In genomic region chr10:81432169-81432867, GRCm38 (mm10) we compare ENCODE assay signal across 8 mouse cellular contexts. TPM values are rescaled to one million over a fixed set of nuclear protein-coding genes. Genes with fewer than 3 reads are reported as not detected.
DNase-seq lines count a peak whose midpoint lies in the region; ATAC-seq lines count a peak whose summit lies in the region.

No protein-coding gene starts in this region.

- 0 out of 4 replicates have a peak overlapping the region, but pooled peaks of 1 of the 2 experiments have one; percentile 16 for H3K4me3 ChIP-seq in heart, embryonic 14.5 days (ENCODE audit: control insufficient read depth in 1 of 2, insufficient read depth in 1 of 2, low read depth in 1 of 2, low read length in 2 of 2)
- H3K4me3 ChIP-seq in embryonic facial prominence, embryonic 11.5 days (ENCODE audit: low read depth, low read length) = no peak overlapping the region
- peak overlapping the region; percentile 16; the same call in 1 of the 2 replicates for H3K4me3 ChIP-seq in hindbrain, embryonic 13.5 days
- 0 out of 2 replicates have a peak overlapping the region, but pooled peaks have one; percentile 3 for H3K4me3 ChIP-seq in liver, embryonic 12.5 days
- H3K4me3 ChIP-seq in stomach, embryonic 14.5 days (ENCODE audit: low read depth, low read length) = no peak overlapping the region

- no peaks in the 10 kb centered on the region for H3K36me3 ChIP-seq in heart, embryonic 14.5 days (ENCODE audit: control insufficient read depth, insufficient read depth, low read length)
- no peaks in the 10 kb centered on the region for H3K36me3 ChIP-seq in embryonic facial prominence, embryonic 11.5 days (replicated peaks; ENCODE audit: control insufficient read depth, insufficient read depth, low read depth, low read length)
- no peaks in the 10 kb centered on the region for H3K36me3 ChIP-seq in hindbrain, embryonic 13.5 days
- H3K36me3 ChIP-seq in liver, embryonic 12.5 days = no peaks in the 10 kb centered on the region
- H3K36me3 ChIP-seq in stomach, embryonic 14.5 days (ENCODE audit: control insufficient read depth, insufficient read depth, low read length) = no peaks in the 10 kb centered on the region

- WGBS in heart, embryonic 14.5 days = 64% methylated on average over 21 of the region's 21 CpGs
- WGBS in embryonic facial prominence, embryonic 11.5 days = 60% methylated on average over 21 of the region's 21 CpGs
- WGBS in hindbrain, embryonic 13.5 days = 66% methylated on average over 21 of the region's 21 CpGs
- WGBS in liver, embryonic 12.5 days (ENCODE audit: insufficient replicate concordance) = 59% methylated on average over 21 of the region's 21 CpGs
- 61% methylated on average over 21 of the region's 21 CpGs for WGBS in stomach, embryonic 14.5 days

- no peak for DNase-seq in heart, postnatal 14 days
- no peak for DNase-seq in embryonic facial prominence, embryonic 11.5 days (ENCODE audit: low spot score)
- no peak for DNase-seq in cerebellum, adult 18-20 months
- DNase-seq in layer of hippocampus, adult 9-10 months (ENCODE audit: low spot score) = no peak

- H3K9ac ChIP-seq in heart, embryonic 14.5 days (ENCODE audit: low read length) = no peak overlapping the region
- H3K9ac ChIP-seq in embryonic facial prominence, embryonic 11.5 days (replicated peaks; ENCODE audit: low read length) = no peak overlapping the region
- no peak overlapping the region for H3K9ac ChIP-seq in hindbrain, embryonic 13.5 days
- no peak overlapping the region for H3K9ac ChIP-seq in liver, embryonic 12.5 days
- H3K9ac ChIP-seq in stomach, embryonic 14.5 days (replicated peaks; ENCODE audit: low read depth, low read length) = no peak overlapping the region

- no peak for ATAC-seq in heart, embryonic 14.5 days (ENCODE audit: insufficient number of reproducible peaks, insufficient read depth, low FRiP score, low read depth)
- peak; percentile 0; the same call in 1 of the 2 replicates for ATAC-seq in embryonic facial prominence, embryonic 11.5 days (replicated peaks; ENCODE audit: insufficient number of reproducible peaks, low FRiP score, low TSS enrichment, low read depth)
- peak; percentile 8 for ATAC-seq in hindbrain, embryonic 13.5 days (ENCODE audit: low FRiP score)
- no peak for ATAC-seq in liver, embryonic 12.5 days
- ATAC-seq in stomach, embryonic 14.5 days (ENCODE audit: insufficient number of reproducible peaks, insufficient read depth, low FRiP score, low read depth) = no peak

- H3K4me2 ChIP-seq in heart, embryonic 14.5 days (ENCODE audit: low read length) = peak overlapping the region; percentile 61
- H3K4me2 ChIP-seq in embryonic facial prominence, embryonic 11.5 days (ENCODE audit: low read depth, low read length) = peak overlapping the region; percentile 2; the same call in 1 of the 2 replicates
- peak overlapping the region; percentile 55 for H3K4me2 ChIP-seq in hindbrain, embryonic 13.5 days
- H3K4me2 ChIP-seq in liver, embryonic 12.5 days = peak overlapping the region; percentile 54
- H3K4me2 ChIP-seq in stomach, embryonic 14.5 days (replicated peaks; ENCODE audit: low read depth, low read length) = peak overlapping the region; percentile 23; the same call in 1 of the 2 replicates

- H3K27ac ChIP-seq in heart, embryonic 14.5 days (replicated peaks in 1 of 2; ENCODE audit: control insufficient read depth in 1 of 2, insufficient read depth in 1 of 2, low read depth in 2 of 2, low read length in 2 of 2) = 0 out of 4 replicates have a peak overlapping the region, but pooled peaks of 1 of the 2 experiments have one; percentile 19
- H3K27ac ChIP-seq in embryonic facial prominence, embryonic 11.5 days (replicated peaks; ENCODE audit: low read depth, low read length) = no peak overlapping the region
- H3K27ac ChIP-seq in hindbrain, embryonic 13.5 days = no peak overlapping the region
- no peak overlapping the region for H3K27ac ChIP-seq in liver, embryonic 12.5 days
- H3K27ac ChIP-seq in stomach, embryonic 14.5 days (ENCODE audit: low read length) = no peak overlapping the region

- intact Hi-C loops in heart, postnatal 14 days (cut with DNase I) = no loop called here

- H3K4me1 ChIP-seq in heart, embryonic 14.5 days (ENCODE audit: control insufficient read depth in 2 of 2, insufficient read depth in 2 of 2, low read length in 2 of 2) = peaks cover 22 to 46% of the 10 kb centered on the region in 2 experiments
- H3K4me1 ChIP-seq in embryonic facial prominence, embryonic 11.5 days (ENCODE audit: control insufficient read depth, insufficient read depth, low read length) = peaks cover 3% of the 10 kb centered on the region
- peaks cover 50% of the 10 kb centered on the region for H3K4me1 ChIP-seq in hindbrain, embryonic 13.5 days (replicated peaks)
- peaks cover 56% of the 10 kb centered on the region for H3K4me1 ChIP-seq in liver, embryonic 12.5 days
- peaks cover 16% of the 10 kb centered on the region for H3K4me1 ChIP-seq in stomach, embryonic 14.5 days (ENCODE audit: control insufficient read depth, insufficient read depth, low read length)

- no peaks in the 10 kb centered on the region for H3K9me3 ChIP-seq in heart, embryonic 14.5 days (ENCODE audit: control insufficient read depth, low read length)
- no peaks in the 10 kb centered on the region for H3K9me3 ChIP-seq in embryonic facial prominence, embryonic 11.5 days (replicated peaks; ENCODE audit: control insufficient read depth, low read length)
- no peaks in the 10 kb centered on the region for H3K9me3 ChIP-seq in hindbrain, embryonic 13.5 days
- H3K9me3 ChIP-seq in liver, embryonic 12.5 days (replicated peaks) = no peaks in the 10 kb centered on the region
- H3K9me3 ChIP-seq in stomach, embryonic 14.5 days (ENCODE audit: control insufficient read depth, low read depth, low read length) = no peaks in the 10 kb centered on the region

- no peaks in the 10 kb centered on the region for H3K27me3 ChIP-seq in heart, embryonic 14.5 days (ENCODE audit: control insufficient read depth, insufficient read depth, low read length)
- peaks cover 10% of the 10 kb centered on the region for H3K27me3 ChIP-seq in embryonic facial prominence, embryonic 11.5 days (ENCODE audit: control insufficient read depth, insufficient read depth, low read length)
- H3K27me3 ChIP-seq in hindbrain, embryonic 13.5 days = peaks cover 35% of the 10 kb centered on the region
- H3K27me3 ChIP-seq in liver, embryonic 12.5 days (replicated peaks) = peaks cover 57% of the 10 kb centered on the region
- H3K27me3 ChIP-seq in stomach, embryonic 14.5 days (ENCODE audit: control insufficient read depth, insufficient read depth, low read length) = no peaks in the 10 kb centered on the region

RNA-seq across cellular contexts. Expression of gene Nfic, which starts 23.1 kb away (rescaled TPM):
- polyA plus RNA-seq in heart, embryonic 14.5 days (2014; fragmentation: Nextera tagmentation; extraction: Ambion mirVana) = 45.0 and 47.0 TPM in 2 replicates
- 100 to 1,000 TPM; 133 TPM for total RNA-seq in heart, postnatal 14 days (2021)
- 13.1 and 16.1 TPM in 2 replicates for polyA plus RNA-seq in embryonic facial prominence, embryonic 11.5 days (2014; fragmentation: Nextera tagmentation; extraction: Ambion mirVana)
- 21.3 and 22.4 TPM in 2 replicates for polyA plus RNA-seq in hindbrain, embryonic 13.5 days (2015; fragmentation: Nextera tagmentation; extraction: Ambion mirVana)
- polyA plus RNA-seq in liver, embryonic 12.5 days (2016; fragmentation: Nextera tagmentation; extraction: Ambion mirVana) = 10.1 and 10.2 TPM in 2 replicates
- polyA plus RNA-seq in stomach, embryonic 14.5 days (2014; fragmentation: Nextera tagmentation; extraction: Ambion mirVana) = 76.0 and 80.1 TPM in 2 replicates

RNA-seq across cellular contexts. Expression of gene Smim24, which starts 39.5 kb away (rescaled TPM):
- 3.8 and 4.7 TPM in 2 replicates for polyA plus RNA-seq in heart, embryonic 14.5 days (2014; fragmentation: Nextera tagmentation; extraction: Ambion mirVana)
- 1 to 10 TPM; 1.9 to 2.0 TPM for total RNA-seq in heart, postnatal 14 days (2021)
- polyA plus RNA-seq in embryonic facial prominence, embryonic 11.5 days (2014; fragmentation: Nextera tagmentation; extraction: Ambion mirVana) = 3.4 and 4.1 TPM in 2 replicates
- 1.8 TPM in 2 replicates for polyA plus RNA-seq in hindbrain, embryonic 13.5 days (2015; fragmentation: Nextera tagmentation; extraction: Ambion mirVana)
- 1.8 TPM in 2 replicates for polyA plus RNA-seq in liver, embryonic 12.5 days (2016; fragmentation: Nextera tagmentation; extraction: Ambion mirVana)
- polyA plus RNA-seq in stomach, embryonic 14.5 days (2014; fragmentation: Nextera tagmentation; extraction: Ambion mirVana) = 17.7 and 21.5 TPM in 2 replicates

RNA-seq across cellular contexts. Expression of gene Gm48552, which starts 43.5 kb away (rescaled TPM):
- 1.0 TPM in 2 replicates for polyA plus RNA-seq in heart, embryonic 14.5 days (2014; fragmentation: Nextera tagmentation; extraction: Ambion mirVana)
- total RNA-seq in heart, postnatal 14 days (2021) = under 1 TPM; 0.65 to 0.83 TPM
- polyA plus RNA-seq in embryonic facial prominence, embryonic 11.5 days (2014; fragmentation: Nextera tagmentation; extraction: Ambion mirVana) = 0.63 TPM in 1 of 2 replicates, not detected in the other
- polyA plus RNA-seq in hindbrain, embryonic 13.5 days (2015; fragmentation: Nextera tagmentation; extraction: Ambion mirVana) = 2.0 and 2.3 TPM in 2 replicates
- polyA plus RNA-seq in liver, embryonic 12.5 days (2016; fragmentation: Nextera tagmentation; extraction: Ambion mirVana) = 0.71 and 0.98 TPM in 2 replicates
- 1.0 and 1.1 TPM in 2 replicates for polyA plus RNA-seq in stomach, embryonic 14.5 days (2014; fragmentation: Nextera tagmentation; extraction: Ambion mirVana)

RNA-seq across cellular contexts. Expression of gene Gm48551, which starts 48.1 kb away (rescaled TPM):
- polyA plus RNA-seq in heart, embryonic 14.5 days (2014; fragmentation: Nextera tagmentation; extraction: Ambion mirVana) = 1.7 and 2.0 TPM in 2 replicates
- under 1 TPM; 0.51 to 0.84 TPM for total RNA-seq in heart, postnatal 14 days (2021)
- 2.5 and 4.1 TPM in 2 replicates for polyA plus RNA-seq in embryonic facial prominence, embryonic 11.5 days (2014; fragmentation: Nextera tagmentation; extraction: Ambion mirVana)
- 6.5 and 8.1 TPM in 2 replicates for polyA plus RNA-seq in hindbrain, embryonic 13.5 days (2015; fragmentation: Nextera tagmentation; extraction: Ambion mirVana)
- 0.68 and 1.2 TPM in 2 replicates for polyA plus RNA-seq in liver, embryonic 12.5 days (2016; fragmentation: Nextera tagmentation; extraction: Ambion mirVana)
- polyA plus RNA-seq in stomach, embryonic 14.5 days (2014; fragmentation: Nextera tagmentation; extraction: Ambion mirVana) = 3.1 and 4.1 TPM in 2 replicates

RNA-seq across cellular contexts. Expression of gene Dohh, which starts 48.1 kb away (rescaled TPM):
- 52.6 and 53.5 TPM in 2 replicates for polyA plus RNA-seq in heart, embryonic 14.5 days (2014; fragmentation: Nextera tagmentation; extraction: Ambion mirVana)
- 10 to 100 TPM; 47.6 to 55.3 TPM for total RNA-seq in heart, postnatal 14 days (2021)
- polyA plus RNA-seq in embryonic facial prominence, embryonic 11.5 days (2014; fragmentation: Nextera tagmentation; extraction: Ambion mirVana) = 45.0 and 52.5 TPM in 2 replicates
- 72.1 and 74.8 TPM in 2 replicates for polyA plus RNA-seq in hindbrain, embryonic 13.5 days (2015; fragmentation: Nextera tagmentation; extraction: Ambion mirVana)
- polyA plus RNA-seq in liver, embryonic 12.5 days (2016; fragmentation: Nextera tagmentation; extraction: Ambion mirVana) = 70.0 and 74.5 TPM in 2 replicates
- polyA plus RNA-seq in stomach, embryonic 14.5 days (2014; fragmentation: Nextera tagmentation; extraction: Ambion mirVana) = 44.8 and 48.5 TPM in 2 replicates

Comparison
In these comparisons a context has a peak if more than half of its experiments do, and no peak if none do; other contexts are left out.
1. ATAC-seq: peak in embryonic facial prominence, embryonic 11.5 days (single experiment) and hindbrain, embryonic 13.5 days (single experiment); none in heart, embryonic 14.5 days (single experiment), liver, embryonic 12.5 days (single experiment) and stomach, embryonic 14.5 days (single experiment).
2. H3K4me2 ChIP-seq: peak in every context shown above with its lines; median percentile 61 in heart, embryonic 14.5 days; 55 in hindbrain, embryonic 13.5 days; 54 in liver, embryonic 12.5 days; 23 in stomach, embryonic 14.5 days; 2 in embryonic facial prominence, embryonic 11.5 days.
3. H3K4me3 ChIP-seq: peak in hindbrain, embryonic 13.5 days (single experiment) and liver, embryonic 12.5 days (single experiment); none in embryonic facial prominence, embryonic 11.5 days (single experiment) and stomach, embryonic 14.5 days (single experiment).